Mouse (Mus musculus) heart, adult 11 months (tissue): ENCODE measurements around the gene Elavl2.

Experiments
- DNase-seq: peaks from one replicate; pipeline ENCODE4 v3.0.0; 2022

Elavl2 gene

DNA sequence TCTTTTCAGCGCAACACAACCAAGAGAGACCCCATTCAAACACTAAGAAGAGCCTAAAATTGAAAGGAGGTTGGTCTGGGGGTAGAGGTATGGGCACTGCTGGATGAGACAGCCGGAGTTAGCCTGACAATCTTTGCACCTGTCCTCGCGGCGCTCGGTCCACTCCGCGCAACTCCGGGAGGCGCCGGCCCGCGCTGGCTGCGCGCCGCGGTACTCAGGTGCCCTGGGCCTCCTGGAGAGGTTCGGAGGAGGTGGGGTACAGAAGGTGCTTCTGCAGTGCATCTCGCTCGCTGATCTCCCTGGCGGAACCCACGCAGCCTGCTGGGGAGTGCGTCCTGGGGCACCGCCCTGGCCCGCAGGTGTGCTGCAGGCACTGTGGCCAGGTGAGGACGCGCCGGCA lies at the start of gene Elavl2:
Elavl2 (minus strand) TSS at position 363 of the 400 bp plus-strand sequence.
- DNase-seq = no peak

DNA sequence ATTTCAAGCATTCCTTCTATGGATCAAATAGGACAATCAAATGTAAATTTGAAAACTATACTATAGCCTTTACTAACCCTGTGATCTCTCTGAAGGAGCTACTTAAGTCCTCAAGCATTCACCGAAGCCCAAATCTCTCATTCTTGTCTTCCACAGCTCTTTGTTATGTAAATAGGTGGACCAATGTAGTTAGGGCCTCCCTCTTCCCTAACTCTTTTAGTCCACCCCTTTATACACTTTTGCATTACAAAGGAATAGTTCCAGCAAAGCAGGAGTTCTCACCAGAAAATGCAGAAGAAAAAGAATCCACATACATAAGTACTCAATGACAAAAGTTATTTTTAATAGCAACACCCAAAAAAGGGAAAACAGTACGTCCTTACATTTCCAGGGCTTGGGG lies 47.3 kb upstream of the Elavl2 start:
- DNase-seq = no peak

DNA sequence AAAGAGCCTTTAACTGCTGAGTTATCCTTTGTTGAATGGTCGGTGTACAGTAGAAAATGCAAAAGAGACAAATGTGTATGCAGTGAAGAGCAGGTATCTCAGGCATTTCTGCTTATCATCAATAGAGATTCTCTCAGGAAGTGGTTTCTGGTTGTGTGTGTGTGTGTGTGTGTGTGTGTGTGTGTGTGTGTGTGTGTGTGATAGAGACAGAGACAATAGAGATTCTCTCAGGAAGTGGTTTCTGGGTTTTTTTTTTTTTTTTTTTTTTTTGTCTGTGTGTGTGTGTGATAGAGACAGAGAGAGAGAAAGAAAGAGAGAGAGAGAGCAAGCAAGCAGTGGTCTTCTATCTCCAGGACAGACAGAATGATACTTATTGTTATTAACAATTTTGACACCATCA lies 15.0 kb upstream of the Elavl2 start:
- no peak for DNase-seq

DNA sequence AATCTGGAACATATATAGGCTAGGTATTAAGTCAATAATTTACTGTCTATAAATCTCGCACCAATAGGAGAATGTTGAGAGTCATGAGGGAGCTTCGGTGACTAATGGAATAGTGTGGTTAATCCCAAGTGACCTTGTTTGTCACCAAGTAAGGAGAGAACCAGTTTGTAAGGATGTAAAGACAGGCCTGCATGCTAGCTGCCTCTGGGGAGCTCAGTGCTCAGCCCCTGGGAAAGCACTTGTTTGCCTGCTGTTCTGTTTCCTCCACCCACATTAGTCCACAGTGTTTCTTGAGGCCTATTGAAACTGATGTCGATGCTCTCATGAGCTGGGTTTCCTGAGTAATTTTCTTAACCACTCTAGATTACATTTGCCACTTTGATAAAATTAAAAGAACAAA lies 4.5 kb upstream of the Elavl2 start:
- no peak for DNase-seq

DNA sequence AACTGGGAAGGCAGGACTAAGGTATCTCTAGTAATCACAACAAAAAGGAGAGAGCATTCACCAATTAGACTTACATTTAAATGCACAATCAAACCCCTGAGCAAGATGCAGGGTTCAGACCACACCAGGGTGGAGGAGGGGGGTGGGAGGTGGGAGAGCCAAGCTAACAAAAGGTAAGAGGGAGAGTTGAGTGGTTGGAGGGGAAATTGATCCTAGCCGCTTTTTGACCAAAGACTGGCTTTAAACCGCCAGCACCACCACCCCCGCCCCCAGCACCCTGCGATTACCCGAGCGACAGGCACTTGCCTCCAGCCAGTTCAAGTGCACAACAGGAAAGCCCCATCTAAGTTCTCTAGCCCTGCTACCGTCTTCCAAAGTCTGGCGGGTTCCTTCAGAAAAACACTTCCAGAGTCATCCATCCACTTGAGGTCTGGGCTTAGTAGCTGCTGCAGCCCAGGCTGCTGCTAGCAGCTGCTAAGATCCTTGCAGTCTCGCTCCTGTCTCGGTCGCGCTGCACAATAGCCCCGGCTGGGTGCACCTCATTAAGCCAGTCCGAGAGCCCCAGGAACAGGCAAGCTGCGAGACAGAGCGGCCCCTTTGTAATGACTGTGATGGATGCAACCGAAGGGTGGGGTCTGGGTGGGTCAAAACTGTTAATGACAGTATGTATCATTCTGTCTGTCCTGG lies 932 bp downstream of the Elavl2 start:
- DNase-seq = no peak

DNA sequence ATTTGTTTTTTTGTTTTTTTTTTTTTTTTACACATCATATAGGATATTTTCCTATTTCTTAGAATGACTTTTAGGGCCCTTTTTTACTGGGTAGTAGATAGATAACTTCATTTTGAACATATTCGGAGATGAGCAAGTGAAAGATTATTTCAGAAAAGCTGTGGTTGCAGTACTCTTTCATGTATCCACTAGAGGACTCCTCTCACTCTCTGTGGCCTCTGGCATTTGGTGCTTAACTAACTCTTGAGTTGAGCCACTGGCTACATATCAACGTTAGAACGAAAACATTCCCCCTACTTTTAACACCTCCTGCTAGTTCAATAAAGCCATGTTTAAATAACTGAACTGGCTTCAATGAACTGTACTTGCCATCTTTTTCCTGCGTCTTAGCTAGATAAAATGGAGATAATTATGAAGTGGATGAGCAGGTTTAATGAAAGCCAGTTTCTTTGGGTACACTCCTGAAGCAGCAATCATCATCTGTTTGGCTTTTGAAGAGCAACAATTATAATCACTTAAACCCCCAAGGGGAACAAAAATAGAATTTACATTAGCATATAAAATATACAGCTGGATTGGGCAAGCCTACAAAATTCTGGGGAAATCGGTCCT lies 8.5 kb downstream of the Elavl2 start:
- DNase-seq = no peak

DNA sequence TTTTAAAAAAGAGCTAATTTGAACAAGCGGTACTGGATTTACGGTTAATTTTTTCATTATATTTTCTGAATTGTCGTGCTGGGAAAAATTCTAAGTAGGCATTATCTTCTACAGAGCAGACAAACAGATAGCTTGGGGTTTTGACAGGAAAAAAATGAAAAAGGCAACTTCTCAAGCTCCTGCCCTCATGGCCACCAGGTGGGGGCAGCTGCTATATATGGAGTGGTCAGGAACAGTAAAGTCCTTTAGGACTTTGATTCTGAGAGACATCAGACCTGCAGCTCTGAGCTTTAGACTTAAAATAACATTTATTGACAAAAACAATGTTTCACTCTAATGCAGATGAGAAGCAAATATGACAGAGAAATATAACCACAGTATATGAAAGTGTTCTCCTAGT lies 12.9 kb downstream of the Elavl2 start:
- no peak for DNase-seq

DNA sequence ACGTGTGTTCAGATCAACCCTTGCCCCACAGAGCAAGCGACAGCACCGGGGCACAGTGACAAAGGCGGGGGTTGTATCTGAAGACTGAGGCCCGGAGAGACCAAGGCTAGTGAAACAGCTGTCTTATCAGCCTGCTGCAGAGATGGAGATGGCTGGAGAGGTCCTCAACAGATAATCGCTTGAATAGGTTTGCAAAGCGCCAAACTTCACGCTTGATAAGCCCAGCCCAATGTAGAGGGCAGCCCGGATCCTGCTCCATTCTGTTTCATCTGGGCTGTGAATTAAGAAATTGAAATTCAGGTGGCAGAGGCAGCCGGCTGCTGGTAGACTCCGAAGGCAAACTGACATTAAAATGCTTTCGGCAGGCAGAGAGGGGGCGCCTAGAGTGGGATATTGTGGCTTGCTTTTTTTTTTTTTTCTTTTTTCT lies 19.4 kb downstream of the Elavl2 start:
- no peak for DNase-seq

DNA sequence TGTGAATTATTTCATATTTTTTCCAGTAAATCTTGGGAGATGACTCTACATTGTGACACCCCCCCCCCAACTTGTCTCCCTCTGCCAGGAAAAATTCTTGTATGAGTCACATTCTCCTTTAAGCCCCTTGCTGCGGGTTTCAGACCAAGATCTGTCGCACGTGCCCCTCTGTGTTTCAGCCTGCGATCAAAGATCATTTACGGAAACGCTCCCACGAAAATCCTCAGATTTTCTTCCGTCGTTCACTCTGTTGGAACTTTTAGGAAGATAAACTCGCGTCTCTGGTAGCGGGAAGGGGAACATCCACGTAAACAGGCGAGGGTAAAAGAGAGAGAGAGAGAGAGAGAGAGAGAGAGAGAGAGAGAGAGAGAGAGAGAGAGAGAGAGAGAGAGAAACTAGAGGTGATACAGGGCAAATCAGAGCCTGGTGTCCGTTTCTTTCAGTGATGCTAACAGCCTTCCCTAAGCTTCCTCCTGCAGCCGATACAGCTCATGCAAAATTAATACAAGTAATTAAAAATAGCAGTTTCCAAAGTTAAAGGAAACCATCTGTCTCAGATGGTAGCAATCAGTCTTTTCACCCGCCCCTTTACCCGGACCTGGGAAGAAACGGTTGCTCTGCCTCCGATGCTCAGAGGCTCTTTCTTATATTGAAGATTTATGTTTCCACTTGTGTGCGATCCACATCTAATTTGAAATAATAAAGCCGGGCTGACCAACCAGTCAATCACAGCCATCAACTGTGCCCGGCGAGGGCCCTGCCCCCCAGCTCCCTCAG lies 20.1 kb downstream of the Elavl2 start:
- DNase-seq = no peak

DNA sequence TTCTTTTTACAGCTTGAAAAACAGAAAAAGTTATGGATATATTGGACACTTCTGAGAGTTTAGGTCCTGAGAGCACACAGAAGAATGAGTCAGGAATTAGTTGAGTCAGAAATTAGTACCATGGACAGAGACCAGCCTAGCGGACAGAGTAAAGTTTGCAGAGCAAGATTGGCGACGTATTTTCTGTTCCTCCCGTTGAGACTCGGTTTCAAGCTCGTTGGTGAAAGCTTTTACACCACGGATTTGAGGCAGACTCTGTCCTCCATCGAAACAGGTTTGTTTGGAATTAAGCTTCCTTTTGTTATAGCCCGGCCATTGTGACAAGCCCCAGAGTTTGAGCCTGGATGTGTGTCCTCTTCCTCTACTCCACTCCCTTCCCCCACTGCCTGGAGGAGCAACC lies 21.0 kb downstream of the Elavl2 start:
- no peak for DNase-seq

DNA sequence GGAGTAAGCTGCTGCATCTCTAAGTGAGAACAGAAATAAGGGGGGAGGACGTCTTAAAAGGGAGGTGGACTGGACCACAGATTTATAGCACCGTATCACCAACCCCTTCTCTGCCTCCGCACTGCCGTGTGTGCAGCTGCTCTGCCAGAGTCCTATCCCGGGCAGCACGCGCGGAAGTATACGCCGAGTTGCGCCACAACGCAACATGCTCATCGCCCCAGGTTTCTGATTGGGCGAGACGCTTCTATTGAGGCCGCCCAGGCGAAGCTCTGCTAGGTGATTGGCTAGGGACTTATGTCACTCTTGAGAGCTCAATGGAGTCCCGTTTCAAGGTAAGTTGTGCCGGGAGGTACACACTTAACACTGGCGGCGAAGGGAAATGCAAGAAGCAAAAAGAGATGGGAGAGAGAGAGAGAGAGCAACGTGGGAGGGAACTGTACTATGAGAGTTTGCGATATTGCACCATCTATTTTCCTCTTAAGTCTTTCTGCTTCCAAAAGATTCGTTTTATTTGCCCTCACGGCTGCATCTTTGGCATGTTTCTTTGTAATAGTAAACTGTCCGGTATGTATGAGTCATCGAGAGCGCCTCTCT lies 24.2 kb downstream of the Elavl2 start:
- peak; percentile 99 for DNase-seq

DNA sequence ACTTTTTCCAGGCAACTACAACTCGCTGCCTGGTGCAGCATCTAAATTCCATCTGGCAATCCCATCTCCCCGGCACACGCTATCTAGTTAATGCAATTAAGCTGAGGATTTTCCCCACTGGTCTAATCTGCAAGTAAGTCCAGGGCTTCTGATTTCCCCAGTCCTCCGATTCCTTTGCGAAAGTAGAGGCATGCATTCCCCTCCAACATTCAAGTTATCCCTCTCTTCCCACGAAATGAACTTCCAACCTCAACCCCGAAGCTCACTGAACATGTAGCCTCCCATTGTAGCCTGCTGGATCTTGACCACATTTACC lies 25.3 kb downstream of the Elavl2 start:
- DNase-seq = no peak

DNA sequence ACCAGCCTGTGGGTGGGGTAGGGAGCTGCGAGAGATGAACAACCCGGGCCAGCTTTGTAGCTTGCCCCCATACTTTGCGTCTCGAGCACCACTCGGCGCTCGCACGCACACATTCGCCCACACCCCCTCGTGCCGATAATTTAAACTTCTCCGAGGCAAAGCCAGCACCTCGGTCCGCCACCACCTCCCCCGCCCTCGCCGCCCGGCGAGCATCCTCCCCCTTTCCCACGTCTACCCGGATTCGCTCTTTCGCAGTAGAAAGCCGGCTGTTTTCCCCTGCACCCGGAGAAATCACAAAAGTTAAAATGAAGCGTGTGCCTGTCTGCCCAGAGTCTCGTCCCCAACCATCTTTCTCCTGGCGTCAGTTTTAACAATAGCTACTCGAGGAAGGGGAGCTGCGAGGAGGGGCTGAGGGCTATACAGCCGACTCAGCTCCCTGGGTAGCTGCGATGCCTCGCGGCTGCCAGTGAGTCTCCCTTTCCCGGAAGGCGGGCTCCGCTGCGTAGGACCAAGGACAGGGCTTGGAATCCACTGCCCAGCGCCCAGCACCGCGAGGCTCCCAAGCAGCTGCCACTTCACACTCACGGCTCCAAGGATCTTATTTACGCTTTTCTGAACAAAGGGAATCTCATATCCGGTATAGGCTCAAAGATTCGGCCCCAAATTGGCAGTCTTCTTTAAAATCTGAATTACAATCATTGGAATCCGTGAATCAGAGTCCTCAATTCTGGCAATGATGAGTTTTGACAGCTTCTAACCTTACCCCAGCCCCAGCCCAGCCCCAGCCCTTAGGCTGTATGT lies 25.8 kb downstream of the Elavl2 start:
- DNase-seq = no peak

DNA sequence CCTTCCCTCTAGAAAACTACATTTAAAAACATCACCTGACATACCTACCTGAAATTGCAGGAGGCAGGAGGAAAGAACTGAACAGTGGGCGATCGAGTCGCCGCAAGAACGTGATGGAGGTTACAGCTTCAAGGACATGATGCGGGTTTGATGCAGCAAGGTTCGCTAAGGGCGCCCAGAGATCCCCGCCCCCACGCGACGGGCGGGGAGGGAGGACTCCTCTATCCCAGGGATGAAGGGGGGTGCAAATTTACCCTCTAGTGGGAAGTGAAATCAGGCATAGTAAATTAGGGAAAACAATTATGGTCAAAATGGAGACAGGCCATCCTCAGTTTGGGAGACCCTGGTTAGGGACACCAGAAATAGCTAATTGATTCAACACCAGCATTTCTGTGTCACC lies 27.7 kb downstream of the Elavl2 start:
- no peak for DNase-seq

DNA sequence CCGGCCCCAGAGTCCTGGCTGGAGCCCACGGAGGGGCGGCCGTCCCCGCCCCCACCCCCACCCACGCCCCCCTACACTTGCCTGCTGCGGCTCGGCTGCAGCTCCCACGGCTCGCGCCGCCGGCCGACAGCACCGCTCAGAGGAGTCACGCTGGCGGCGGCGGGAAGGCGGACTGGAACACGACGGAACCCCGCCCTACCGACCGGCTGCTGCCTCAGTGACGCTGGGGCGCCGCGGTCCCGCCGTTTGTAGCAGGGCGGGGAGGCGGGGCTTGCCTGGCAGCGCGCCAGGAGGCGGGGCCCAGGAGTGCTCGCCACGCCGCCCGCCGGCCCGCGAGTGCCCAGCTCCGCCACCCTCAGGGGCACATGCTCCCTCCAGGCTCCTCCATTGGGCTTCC lies 28.8 kb downstream of the Elavl2 start:
- no peak for DNase-seq

DNA sequence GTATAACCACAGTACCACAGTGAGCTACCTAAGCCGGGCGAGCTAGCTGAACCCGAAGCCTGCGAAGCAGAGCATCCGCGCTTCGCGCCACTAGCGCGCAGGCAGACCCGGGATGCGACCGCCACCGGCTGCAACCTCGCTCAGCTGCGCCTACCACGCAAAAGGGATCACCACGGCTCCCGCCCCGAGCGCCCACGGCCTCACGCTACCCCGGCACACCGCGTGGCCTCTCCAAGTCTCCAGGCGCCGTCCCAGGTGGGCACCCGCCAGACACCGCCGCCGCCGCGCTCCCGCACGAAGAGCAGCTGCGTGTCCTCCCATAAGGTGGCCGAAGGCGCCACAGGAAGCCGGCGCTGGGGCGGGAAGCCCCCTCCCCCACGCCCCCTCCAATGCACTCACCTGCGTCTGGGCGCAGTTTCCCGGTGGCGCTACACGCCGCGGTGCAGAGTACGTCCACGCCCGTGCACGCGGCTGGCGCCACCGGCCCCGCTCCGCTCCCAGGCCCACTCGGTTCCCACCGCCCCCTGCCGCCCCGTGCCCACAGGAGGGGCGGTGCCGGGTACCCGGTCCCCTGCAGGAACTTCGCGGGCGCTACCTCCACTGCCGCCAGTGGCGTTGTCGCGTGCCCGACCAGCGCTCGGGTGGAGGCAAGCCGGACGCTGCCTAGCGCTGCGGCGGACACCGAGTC lies 29.3 kb downstream of the Elavl2 start:
- DNase-seq = no peak

DNA sequence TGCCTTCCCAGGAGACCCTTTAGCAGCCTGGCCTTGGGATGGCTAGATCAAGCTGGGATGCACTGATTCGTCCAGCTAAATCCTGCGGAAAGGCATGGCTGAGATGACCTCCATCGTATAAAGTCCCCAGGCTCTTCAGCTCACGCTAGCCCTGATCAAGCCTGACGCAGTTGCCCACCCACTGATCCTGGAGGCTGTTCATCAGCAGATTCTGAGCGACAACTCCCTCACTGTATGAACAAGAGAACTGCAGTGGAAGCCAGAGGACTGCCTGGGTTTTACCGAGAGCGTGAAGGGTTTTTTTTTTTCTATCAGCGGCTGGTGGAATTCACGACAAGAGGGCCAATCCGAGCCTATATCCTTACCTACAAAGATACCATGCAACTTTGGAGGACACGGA lies 35.3 kb downstream of the Elavl2 start:
- DNase-seq = no peak

DNA sequence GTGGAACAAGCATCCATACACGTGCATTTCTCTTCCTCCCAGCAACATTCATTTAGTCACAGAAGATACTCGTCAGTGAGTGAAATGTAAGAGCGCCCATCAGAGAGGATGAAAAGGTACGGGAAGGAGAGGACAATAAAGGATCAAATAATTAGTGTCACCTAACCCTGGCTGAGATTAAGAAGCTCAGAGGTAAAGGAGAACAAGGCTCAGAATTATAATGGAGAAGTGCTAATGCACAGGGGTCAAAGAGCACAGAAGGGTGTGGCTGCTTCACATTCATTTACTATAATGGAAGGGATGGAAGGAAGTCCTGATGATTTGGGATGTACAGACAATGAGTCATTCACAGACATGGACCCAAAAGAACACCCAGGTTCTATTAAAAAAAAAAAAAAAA lies 36.6 kb downstream of the Elavl2 start:
- DNase-seq = no peak

DNA sequence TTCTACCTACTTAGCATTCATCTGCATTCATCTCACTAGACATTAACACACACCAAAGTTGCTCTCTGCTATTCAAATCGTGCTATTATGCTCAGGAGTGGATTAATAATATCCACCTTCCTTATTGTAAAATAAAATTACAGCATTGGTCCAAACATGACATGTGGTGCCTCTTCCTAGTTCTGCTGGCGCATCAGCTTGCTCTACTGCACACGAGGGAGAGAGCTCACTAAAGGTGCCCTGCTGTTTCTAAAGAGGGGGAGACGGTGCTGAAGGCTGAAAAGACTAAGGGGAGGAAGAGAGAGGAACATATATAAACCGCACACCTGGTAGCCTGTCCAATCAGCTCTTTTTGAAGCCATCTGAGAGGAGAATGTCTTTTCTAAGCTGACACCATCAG lies 38.1 kb downstream of the Elavl2 start:
- DNase-seq = no peak

DNA sequence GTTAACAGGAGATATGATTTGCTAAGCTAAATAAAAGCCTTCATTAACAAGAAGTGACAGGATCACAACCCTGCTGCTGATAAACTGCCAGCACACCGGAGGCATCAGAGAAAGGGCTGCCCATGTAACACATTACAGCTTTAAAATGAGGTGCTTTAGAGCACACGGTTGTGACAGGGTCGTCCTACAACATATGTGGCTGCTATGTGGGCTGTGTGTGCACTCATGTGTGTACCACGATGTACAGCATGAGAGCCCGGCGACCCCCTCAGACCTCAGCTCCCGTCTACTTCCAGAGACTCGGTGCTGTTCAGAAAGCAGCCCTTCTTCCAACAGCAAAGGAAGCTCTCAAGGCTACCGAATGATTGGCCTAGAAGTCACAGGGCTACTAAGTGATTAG lies 47.4 kb downstream of the Elavl2 start:
- DNase-seq = no peak

DNA sequence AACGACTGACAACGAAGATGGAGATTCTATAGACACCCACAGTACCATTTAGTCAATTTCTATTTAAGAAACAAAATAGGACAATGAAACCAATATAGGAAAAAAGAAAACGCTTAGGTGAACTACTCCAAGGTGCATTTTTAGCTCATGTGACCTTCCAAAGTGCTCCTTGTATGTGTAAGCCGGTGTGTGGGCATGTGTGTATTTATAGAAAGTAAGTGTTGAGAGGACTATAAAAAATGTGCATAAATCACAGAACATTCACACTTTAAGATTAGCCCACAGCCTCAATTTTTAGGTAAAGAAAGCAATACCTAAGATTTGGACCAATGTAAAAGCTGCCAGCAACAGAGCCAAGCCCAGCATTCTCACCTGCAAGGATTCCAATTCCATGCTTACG lies 51.0 kb downstream of the Elavl2 start:
- DNase-seq = no peak

DNA sequence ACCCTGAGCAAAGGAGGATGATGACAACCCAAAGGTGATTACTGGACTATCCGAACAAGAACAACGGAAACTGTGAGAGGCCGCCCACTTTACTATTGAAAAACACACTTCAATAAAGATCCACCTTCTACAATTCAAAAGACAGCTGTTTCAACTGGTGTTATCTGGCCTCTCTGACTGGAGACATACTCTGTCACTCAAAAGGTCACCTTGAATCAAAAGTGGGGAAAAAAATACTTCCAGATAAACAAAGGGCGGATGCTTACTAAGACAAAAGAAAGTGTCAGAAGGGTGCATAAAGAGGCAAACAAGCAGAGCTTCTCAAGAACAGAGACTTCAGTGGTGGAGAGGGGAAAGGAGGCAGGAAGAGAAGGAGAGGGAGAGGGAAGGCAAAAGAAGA lies 66.4 kb downstream of the Elavl2 start:
- no peak for DNase-seq

DNA sequence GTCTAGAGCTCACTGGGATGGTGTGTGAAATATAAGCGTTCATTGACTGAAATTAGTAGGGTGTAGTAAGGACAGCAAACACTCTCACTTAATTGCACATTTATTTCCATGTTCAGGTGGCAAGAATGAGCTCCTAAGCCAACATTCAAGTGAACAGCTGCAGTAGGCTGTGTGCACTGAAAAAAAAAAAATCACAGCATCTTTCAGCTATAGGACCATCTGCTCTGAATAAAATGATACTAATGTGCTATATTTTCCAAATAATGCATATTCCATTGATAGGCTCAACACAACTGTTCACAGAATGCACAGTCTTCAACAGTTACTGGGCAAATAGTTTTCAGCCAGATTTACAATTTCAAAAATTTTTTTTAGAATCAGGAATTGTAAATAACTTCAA lies 89.8 kb downstream of the Elavl2 start:
- DNase-seq = no peak
